Mouse (Mus musculus) thymus, postnatal 4 days (tissue): ENCODE measurements around the gene Gm28870.
"Not testable (repeated sequence)": the region's sequence is repeated elsewhere in the genome, so short reads cannot be mapped to it uniquely, and the experiment has no call there.

Source experiments
- DNase-seq: peaks from one replicate; pipeline ENCODE4 v3.0.0; 2021

Gm28870 gene

DNA sequence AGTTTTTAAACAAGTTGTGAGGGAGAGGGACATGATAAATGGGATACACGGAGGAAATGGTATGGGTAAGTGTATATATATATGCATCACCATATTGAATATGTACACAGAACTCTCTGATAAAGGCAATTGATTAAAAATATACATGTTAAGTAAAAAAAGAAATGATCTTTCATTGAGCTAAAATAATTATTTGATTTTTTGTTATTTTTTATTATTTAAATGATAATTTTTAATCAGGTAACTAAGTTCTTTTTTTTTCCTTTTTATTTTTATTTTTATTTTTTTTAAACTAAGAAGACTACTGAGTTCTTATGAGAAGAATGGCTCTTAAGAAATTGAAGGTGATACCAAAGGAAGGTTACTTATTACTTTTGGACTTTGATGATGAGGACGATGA lies at the start of gene Gm28870:
Gene Gm28870 (plus strand): TSS at position 301 of the 400 bp plus-strand sequence.
- DNase-seq, result not testable (repeated sequence)
